Mouse (Mus musculus): ENCODE data around the gene 1700029P11Rik. TPM values are rescaled to one million over a fixed set of nuclear protein-coding genes. Genes with fewer than 3 reads are reported as not detected.

1700029P11Rik gene
- polyA plus RNA-seq, 1 experiment from 2014 or later = not detected

- no peaks in the 10 kb centered on the region for H3K9me3 ChIP-seq
- WGBS = 12% methylated on average over 9 of the region's 9 CpGs
- H3K4me1 ChIP-seq = peaks cover 11% of the 10 kb centered on the region
- ATAC-seq (ENCODE audit: insufficient number of reproducible peaks, insufficient read depth, low FRiP score, low TSS enrichment, low read depth) = no peak
- no peak overlapping the region for H3K4me2 ChIP-seq
- H3K36me3 ChIP-seq = no peaks in the 10 kb centered on the region; the same call in 1 of the 2 replicates
- no peak overlapping the region for H3K27ac ChIP-seq
- H3K9ac ChIP-seq = no peak overlapping the region
- H3K4me3 ChIP-seq = no peak overlapping the region
- no peaks in the 10 kb centered on the region for H3K27me3 ChIP-seq
These were observed 37.1 kb upstream of the 1700029P11Rik start for GRCm38 (mm10) chr15:81943176-81943749.

- H3K27me3 ChIP-seq = no peaks in the 10 kb centered on the region
- WGBS = 89% methylated on average over 10 of the region's 10 CpGs
- no peak overlapping the region for H3K4me3 ChIP-seq
- no peak overlapping the region for H3K9ac ChIP-seq
- no peak overlapping the region for H3K4me2 ChIP-seq
- H3K36me3 ChIP-seq = peaks cover 17% of the 10 kb centered on the region
- no peaks in the 10 kb centered on the region for H3K9me3 ChIP-seq
- H3K4me1 ChIP-seq = peaks cover 5% of the 10 kb centered on the region; the same call in 1 of the 2 replicates
- ATAC-seq (ENCODE audit: insufficient number of reproducible peaks, insufficient read depth, low FRiP score, low TSS enrichment, low read depth) = no peak
- H3K27ac ChIP-seq = no peak overlapping the region
These were observed 31.3 kb upstream of the 1700029P11Rik start for GRCm38 (mm10) chr15:81949076-81949475.

GRCm38 (mm10) chr15:81949476-81950131, 30.7 kb upstream of the 1700029P11Rik start:
- Histone ChIP-seq H3K27me3 (no peaks in the 10 kb centered on the region), H3K4me3 (no peak overlapping the region), H3K4me1 (peaks cover 5% of the 10 kb centered on the region; the same call in 1 of the 2 replicates), H3K27ac (no peak overlapping the region), H3K4me2 (no peak overlapping the region), H3K9me3 (no peaks in the 10 kb centered on the region), H3K36me3 (peaks cover 23% of the 10 kb centered on the region), H3K9ac (no peak overlapping the region)
- ATAC-seq (ENCODE audit: insufficient number of reproducible peaks, insufficient read depth, low FRiP score, low TSS enrichment, low read depth) = no peak
- 67% methylated on average over 11 of the region's 11 CpGs for WGBS

GRCm38 (mm10) chr15:81950716-81951115, 29.6 kb upstream of the 1700029P11Rik start:
- Histone ChIP-seq H3K4me1 (no peaks in the 10 kb centered on the region), H3K4me3 (no peak overlapping the region), H3K27ac (no peak overlapping the region), H3K9ac (no peak overlapping the region), H3K27me3 (no peaks in the 10 kb centered on the region), H3K9me3 (no peaks in the 10 kb centered on the region), H3K36me3 (peaks cover 34% of the 10 kb centered on the region), H3K4me2 (no peak overlapping the region)
- WGBS = 84% methylated on average over 5 of the region's 5 CpGs
- no peak for ATAC-seq (ENCODE audit: insufficient number of reproducible peaks, insufficient read depth, low FRiP score, low TSS enrichment, low read depth)

GRCm38 (mm10) chr15:81951159-81951558, 29.2 kb upstream of the 1700029P11Rik start:
- Histone ChIP-seq H3K9me3 (no peaks in the 10 kb centered on the region), H3K4me2 (no peak overlapping the region), H3K4me1 (no peaks in the 10 kb centered on the region), H3K27ac (no peak overlapping the region), H3K27me3 (no peaks in the 10 kb centered on the region), H3K4me3 (no peak overlapping the region), H3K36me3 (peaks cover 38% of the 10 kb centered on the region), H3K9ac (no peak overlapping the region)
- WGBS = 90% methylated on average over 9 of the region's 9 CpGs
- no peak for ATAC-seq (ENCODE audit: insufficient number of reproducible peaks, insufficient read depth, low FRiP score, low TSS enrichment, low read depth)

- H3K4me2 ChIP-seq = no peak overlapping the region
- no peaks in the 10 kb centered on the region for H3K4me1 ChIP-seq
- WGBS = 79% methylated on average over 4 of the region's 4 CpGs
- H3K9me3 ChIP-seq = no peaks in the 10 kb centered on the region
- peaks cover 39% of the 10 kb centered on the region for H3K36me3 ChIP-seq
- no peak for ATAC-seq (ENCODE audit: insufficient number of reproducible peaks, insufficient read depth, low FRiP score, low TSS enrichment, low read depth)
- H3K27me3 ChIP-seq = no peaks in the 10 kb centered on the region
- H3K27ac ChIP-seq = no peak overlapping the region
- H3K9ac ChIP-seq = no peak overlapping the region
- no peak overlapping the region for H3K4me3 ChIP-seq
These were observed 28.0 kb upstream of the 1700029P11Rik start for GRCm38 (mm10) chr15:81952310-81952709.

- Histone ChIP-seq H3K9ac (no peak overlapping the region), H3K27me3 (no peaks in the 10 kb centered on the region), H3K4me1 (no peaks in the 10 kb centered on the region), H3K27ac (no peak overlapping the region), H3K9me3 (no peaks in the 10 kb centered on the region), H3K4me3 (no peak overlapping the region), H3K4me2 (no peak overlapping the region), H3K36me3 (peaks cover 39% of the 10 kb centered on the region)
- WGBS = 95% methylated on average over 9 of the region's 9 CpGs
- no peak for ATAC-seq (ENCODE audit: insufficient number of reproducible peaks, insufficient read depth, low FRiP score, low TSS enrichment, low read depth)
These were observed 26.2 kb upstream of the 1700029P11Rik start for GRCm38 (mm10) chr15:81954151-81954583.

- no peak overlapping the region for H3K4me3 ChIP-seq
- H3K27ac ChIP-seq = no peak overlapping the region
- H3K9me3 ChIP-seq = no peaks in the 10 kb centered on the region
- H3K4me1 ChIP-seq = peaks cover 3% of the 10 kb centered on the region
- H3K27me3 ChIP-seq = no peaks in the 10 kb centered on the region
- H3K4me2 ChIP-seq = no peak overlapping the region
- no peak overlapping the region for H3K9ac ChIP-seq
- ATAC-seq (ENCODE audit: insufficient number of reproducible peaks, insufficient read depth, low FRiP score, low TSS enrichment, low read depth) = no peak
- H3K36me3 ChIP-seq = peaks cover 39% of the 10 kb centered on the region
- WGBS = 92% methylated on average over 6 of the region's 6 CpGs
These were observed 25.6 kb upstream of the 1700029P11Rik start for GRCm38 (mm10) chr15:81954716-81955115.

GRCm38 (mm10) chr15:81955414-81955813, 24.9 kb upstream of the 1700029P11Rik start:
- peaks cover 39% of the 10 kb centered on the region for H3K36me3 ChIP-seq
- no peak overlapping the region for H3K9ac ChIP-seq
- peaks cover 5% of the 10 kb centered on the region for H3K4me1 ChIP-seq
- H3K27ac ChIP-seq = no peak overlapping the region
- H3K4me3 ChIP-seq = no peak overlapping the region
- H3K9me3 ChIP-seq = no peaks in the 10 kb centered on the region
- WGBS = 89% methylated on average over 15 of the region's 15 CpGs
- no peaks in the 10 kb centered on the region for H3K27me3 ChIP-seq
- no peak overlapping the region for H3K4me2 ChIP-seq
- no peak for ATAC-seq (ENCODE audit: insufficient number of reproducible peaks, insufficient read depth, low FRiP score, low TSS enrichment, low read depth)

GRCm38 (mm10) chr15:81956457-81956856, 23.9 kb upstream of the 1700029P11Rik start:
- no peaks in the 10 kb centered on the region for H3K9me3 ChIP-seq
- H3K4me1 ChIP-seq = peaks cover 5% of the 10 kb centered on the region
- H3K36me3 ChIP-seq = peaks cover 33% of the 10 kb centered on the region
- ATAC-seq (ENCODE audit: insufficient number of reproducible peaks, insufficient read depth, low FRiP score, low TSS enrichment, low read depth) = no peak
- no peak overlapping the region for H3K4me3 ChIP-seq
- no peaks in the 10 kb centered on the region for H3K27me3 ChIP-seq
- WGBS = 58% methylated on average over 8 of the region's 8 CpGs
- H3K4me2 ChIP-seq = no peak overlapping the region
- no peak overlapping the region for H3K9ac ChIP-seq
- H3K27ac ChIP-seq = no peak overlapping the region

- no peak for ATAC-seq (ENCODE audit: insufficient number of reproducible peaks, insufficient read depth, low FRiP score, low TSS enrichment, low read depth)
- H3K9me3 ChIP-seq = no peaks in the 10 kb centered on the region
- H3K27me3 ChIP-seq = no peaks in the 10 kb centered on the region
- H3K4me1 ChIP-seq = peaks cover 5% of the 10 kb centered on the region
- H3K4me3 ChIP-seq = no peak overlapping the region
- no peak overlapping the region for H3K27ac ChIP-seq
- H3K36me3 ChIP-seq = peaks cover 24% of the 10 kb centered on the region
- H3K4me2 ChIP-seq = no peak overlapping the region
- 86% methylated on average over 11 of the region's 11 CpGs for WGBS
- no peak overlapping the region for H3K9ac ChIP-seq
These were observed 22.7 kb upstream of the 1700029P11Rik start for GRCm38 (mm10) chr15:81957598-81957997.

- H3K4me3 ChIP-seq = no peak overlapping the region
These were observed 21.4 kb upstream of the 1700029P11Rik start for GRCm38 (mm10) chr15:81958906-81959305.

More at GRCm38 (mm10) chr15:81958906-81959305, 21.4 kb upstream of the 1700029P11Rik start:
- no peak overlapping the region for H3K4me2 ChIP-seq
- 0 out of 2 replicates have a peak overlapping the region, but pooled peaks have one; percentile 36 for H3K9ac ChIP-seq
- 91% methylated on average over 3 of the region's 3 CpGs for WGBS
- ATAC-seq (ENCODE audit: insufficient number of reproducible peaks, insufficient read depth, low FRiP score, low TSS enrichment, low read depth) = no peak
- H3K9me3 ChIP-seq = no peaks in the 10 kb centered on the region
- no peak overlapping the region for H3K27ac ChIP-seq
- H3K36me3 ChIP-seq = peaks cover 24% of the 10 kb centered on the region
- H3K27me3 ChIP-seq = no peaks in the 10 kb centered on the region
- peaks cover 5% of the 10 kb centered on the region for H3K4me1 ChIP-seq
